Mouse (Mus musculus): ENCODE data around the gene Tuft1. TPM values are rescaled to one million over a fixed set of nuclear protein-coding genes. Genes with fewer than 3 reads are reported as not detected.

Gene Tuft1
- total RNA-seq, 2 experiments from 2014 or later: 3.0 to 15.4 TPM

GRCm38 (mm10) chr3:94610581-94610980 is 48.1 kb downstream of the Tuft1 start:
- ATAC-seq (replicated peaks; ENCODE audit: poor library complexity, severe bottlenecking): no peak

GRCm38 (mm10) chr3:94609621-94610020 is 49.1 kb downstream of the Tuft1 start:
- ATAC-seq (replicated peaks; ENCODE audit: poor library complexity, severe bottlenecking): peak; percentile 85

DNA sequence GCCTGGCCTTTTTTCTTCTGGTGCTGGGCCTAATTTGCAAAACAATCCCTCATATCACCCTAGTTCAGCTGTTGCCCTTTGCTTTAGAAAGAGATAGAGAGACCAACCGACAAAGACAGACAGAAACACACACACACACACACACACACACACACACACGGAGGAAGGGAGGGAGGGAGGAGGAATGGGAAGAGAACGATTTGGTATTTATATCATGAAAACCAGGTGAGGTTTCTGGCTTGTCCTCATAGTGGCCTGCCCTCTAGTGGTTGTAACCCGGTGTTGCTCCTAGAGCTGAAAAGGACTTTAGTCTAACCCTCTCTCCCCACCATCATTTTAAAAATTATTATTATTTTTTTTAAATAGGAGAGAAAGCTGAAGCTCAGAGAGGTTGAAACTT is 56.7 kb downstream of the Tuft1 start:
- ATAC-seq (replicated peaks; ENCODE audit: poor library complexity, severe bottlenecking): peak; percentile 76

DNA sequence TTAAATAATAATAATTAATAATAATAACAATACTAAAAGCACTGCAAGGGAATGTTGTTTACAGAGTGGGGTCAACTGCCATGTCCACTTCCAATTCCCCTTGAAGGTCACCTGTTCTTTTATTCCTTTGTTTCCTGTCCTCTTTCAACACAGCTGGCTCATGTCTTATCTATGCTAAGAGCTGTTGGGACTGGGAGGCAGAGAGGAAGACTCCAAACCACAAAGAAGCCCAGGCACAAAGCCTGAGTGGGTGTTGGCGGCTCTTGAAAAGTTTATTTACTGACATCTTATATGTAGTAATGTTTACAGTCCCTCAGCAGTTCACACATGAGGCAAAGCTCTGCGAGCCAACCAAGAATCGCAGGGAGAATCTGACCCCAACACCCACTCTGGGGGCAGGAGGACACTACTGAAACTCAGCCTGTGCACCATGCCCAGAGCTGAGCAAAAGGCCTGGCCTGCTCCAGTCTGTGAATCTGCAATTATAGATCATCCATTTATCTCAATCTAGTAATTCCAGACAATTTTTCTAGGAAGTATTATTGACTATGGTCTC is 61.4 kb downstream of the Tuft1 start:
- peak; percentile 35; the same call in 1 of the 2 replicates for ATAC-seq (replicated peaks; ENCODE audit: poor library complexity, severe bottlenecking)

DNA sequence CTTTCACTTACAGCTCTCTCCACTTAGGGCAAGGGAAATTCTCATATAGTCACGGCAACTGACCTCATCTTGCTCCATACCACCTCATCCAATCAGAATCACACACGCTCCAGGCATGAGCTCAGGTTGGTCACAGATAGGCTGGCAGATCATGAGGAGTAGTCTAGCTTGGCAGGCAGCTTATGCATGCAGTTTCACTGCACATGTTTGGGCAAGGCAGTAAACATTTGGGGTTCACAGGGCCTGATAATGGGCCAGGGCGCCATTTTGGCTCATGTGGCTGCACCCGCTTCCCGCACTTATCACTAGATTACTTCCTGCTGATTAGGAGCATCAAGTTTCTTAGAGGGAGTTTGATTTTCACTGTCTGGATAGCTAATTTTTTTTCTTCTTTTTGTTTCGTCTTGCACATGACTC is 62.8 kb downstream of the Tuft1 start:
- no peak for ATAC-seq (replicated peaks; ENCODE audit: poor library complexity, severe bottlenecking)

GRCm38 (mm10) chr3:94591066-94591465 is 67.6 kb downstream of the Tuft1 start:
- ATAC-seq (replicated peaks; ENCODE audit: poor library complexity, severe bottlenecking): no peak

DNA sequence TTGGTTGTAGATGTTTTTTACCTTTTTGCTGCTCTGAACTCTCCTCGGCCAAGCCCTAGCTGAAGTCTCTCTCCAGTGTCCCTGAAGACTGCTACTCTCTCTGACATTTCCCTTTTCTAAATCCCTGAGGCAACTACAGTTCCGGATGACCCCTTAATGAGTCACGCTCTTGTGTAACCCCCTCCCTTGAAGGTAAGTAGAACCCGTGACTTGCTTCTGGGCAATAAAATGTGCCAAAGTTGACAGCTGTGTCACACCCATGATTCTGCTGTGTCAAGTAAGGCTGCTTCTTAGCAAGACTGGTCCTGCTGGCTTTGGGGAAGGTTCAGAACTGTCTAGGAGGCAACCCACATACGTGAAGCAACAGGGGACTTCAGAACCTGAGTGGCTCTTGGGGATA is 70.7 kb downstream of the Tuft1 start:
- peak; percentile 95 for ATAC-seq (replicated peaks; ENCODE audit: poor library complexity, severe bottlenecking)

DNA sequence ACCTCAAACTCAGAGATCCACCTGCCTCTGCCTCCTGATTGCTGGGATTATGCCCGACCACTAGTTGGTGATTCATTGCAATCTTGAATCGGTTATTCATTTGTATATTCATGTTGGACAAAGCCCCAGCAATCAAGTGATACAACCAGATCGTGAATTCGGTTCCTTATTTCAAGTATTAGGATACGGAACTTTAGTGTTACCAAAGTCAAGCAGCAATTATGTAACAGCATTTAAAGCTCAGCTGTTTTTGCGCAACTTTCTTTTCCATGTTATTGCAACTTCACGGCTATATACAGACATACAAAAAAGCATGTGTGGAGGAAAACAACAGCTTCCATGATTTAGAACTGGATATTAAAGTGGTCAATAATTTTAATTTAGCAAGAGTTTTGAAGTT is 75.7 kb downstream of the Tuft1 start:
- peak; percentile 67 for ATAC-seq (replicated peaks; ENCODE audit: poor library complexity, severe bottlenecking)

GRCm38 (mm10) chr3:94582456-94582891 is 76.2 kb downstream of the Tuft1 start, which contains the start of gene Snx27:
TSS of gene Snx27 (minus strand) at chr3:94582716.
- peak; percentile 81 for ATAC-seq (replicated peaks; ENCODE audit: poor library complexity, severe bottlenecking)

- peak; percentile 47 for ATAC-seq (replicated peaks; ENCODE audit: poor library complexity, severe bottlenecking)
Measured at GRCm38 (mm10) chr3:94581793-94582455, 76.7 kb downstream of the Tuft1 start.

GRCm38 (mm10) chr3:94581138-94581780 is 77.4 kb downstream of the Tuft1 start:
- peak; percentile 47 for ATAC-seq (replicated peaks; ENCODE audit: poor library complexity, severe bottlenecking)

DNA sequence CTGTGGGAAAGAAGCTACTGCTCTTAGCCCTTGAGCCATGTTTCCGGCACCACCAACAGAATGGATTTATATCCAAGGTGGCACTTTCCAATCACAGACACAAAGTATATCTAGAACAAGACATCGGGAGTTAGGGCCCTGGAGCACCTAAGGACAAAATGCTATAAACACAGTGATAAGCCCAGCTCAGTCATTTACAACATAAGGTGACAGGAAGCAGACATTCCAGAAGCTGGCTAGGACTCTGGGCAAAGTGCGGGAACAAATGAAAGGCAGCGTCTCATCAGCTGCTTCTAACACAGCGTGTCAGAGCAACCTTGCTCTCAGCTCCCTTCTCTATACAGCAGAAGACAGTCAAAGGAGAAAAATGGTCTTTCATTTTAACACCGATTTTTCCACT is 84.2 kb downstream of the Tuft1 start:
- ATAC-seq (replicated peaks; ENCODE audit: poor library complexity, severe bottlenecking): no peak

DNA sequence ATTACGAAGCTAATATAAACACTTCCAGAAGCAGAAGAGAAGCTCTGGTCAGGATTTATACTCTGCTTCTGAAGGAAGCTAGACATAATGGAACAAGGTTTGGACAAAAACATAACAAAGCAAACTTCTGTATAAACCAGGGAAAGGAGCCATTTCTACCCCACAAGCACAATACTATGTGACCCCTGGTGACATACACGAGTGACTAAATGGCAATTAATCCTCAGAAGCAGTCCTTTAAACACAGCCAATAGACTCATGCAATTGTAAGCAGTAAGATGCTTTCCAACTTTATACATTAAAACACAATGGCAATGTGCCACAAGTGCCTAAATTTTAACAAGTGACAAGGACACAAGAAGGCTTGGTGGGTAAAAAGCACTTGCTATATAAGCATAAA is 91.4 kb downstream of the Tuft1 start:
- no peak for ATAC-seq (replicated peaks; ENCODE audit: poor library complexity, severe bottlenecking)

DNA sequence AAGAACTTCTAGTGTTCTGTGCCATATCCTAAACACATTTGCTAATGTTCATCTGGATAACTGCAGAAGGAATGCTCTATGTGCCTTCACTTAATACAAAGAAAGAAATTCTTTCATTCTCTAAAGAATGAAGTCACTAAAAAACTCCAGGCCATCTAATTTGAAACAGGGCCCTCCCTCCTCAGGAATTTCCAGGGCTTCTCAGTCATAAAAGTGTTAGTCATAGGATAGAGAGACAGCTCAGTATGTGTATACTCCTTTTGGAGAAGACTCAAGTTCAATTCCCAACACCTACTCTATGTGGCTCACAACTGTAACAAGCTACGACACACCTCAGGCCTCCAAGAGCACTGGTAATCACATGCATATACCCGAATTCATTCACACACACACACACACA is 93.1 kb downstream of the Tuft1 start:
- ATAC-seq (replicated peaks; ENCODE audit: poor library complexity, severe bottlenecking): no peak

- no peak for ATAC-seq (replicated peaks; ENCODE audit: poor library complexity, severe bottlenecking)
Measured at GRCm38 (mm10) chr3:94565127-94565526, 93.5 kb downstream of the Tuft1 start.

DNA sequence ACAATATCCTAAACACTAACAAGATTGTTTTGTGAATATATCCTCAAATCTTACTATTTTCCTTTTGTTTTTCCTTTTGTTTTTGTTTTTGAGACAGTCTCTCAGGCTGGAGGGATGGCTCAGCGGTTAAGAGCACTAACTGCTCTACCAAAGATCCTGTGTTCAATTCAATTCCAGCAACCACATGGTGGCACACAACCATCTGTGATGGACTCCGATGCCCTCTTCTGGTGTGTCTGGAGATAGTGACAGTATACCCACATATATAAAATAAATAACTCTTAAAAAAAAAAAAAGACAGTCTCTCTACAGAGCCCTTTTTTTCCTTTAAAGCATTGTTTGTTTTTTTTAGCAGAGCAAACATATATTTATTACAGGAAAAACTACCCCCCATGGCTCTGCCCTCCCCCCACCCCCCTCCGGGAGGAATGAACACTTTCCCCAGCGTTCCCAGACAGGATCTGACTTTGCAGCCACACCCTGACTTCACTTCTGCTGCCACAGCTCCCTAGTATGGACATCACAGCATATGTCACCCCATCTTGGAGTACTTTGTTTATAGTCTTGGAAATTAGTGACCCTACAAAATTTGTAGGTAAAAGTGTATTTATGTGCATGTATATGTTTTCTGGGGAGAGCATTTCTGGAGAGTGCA is 94.2 kb downstream of the Tuft1 start:
- no peak for ATAC-seq (replicated peaks; ENCODE audit: poor library complexity, severe bottlenecking)

DNA sequence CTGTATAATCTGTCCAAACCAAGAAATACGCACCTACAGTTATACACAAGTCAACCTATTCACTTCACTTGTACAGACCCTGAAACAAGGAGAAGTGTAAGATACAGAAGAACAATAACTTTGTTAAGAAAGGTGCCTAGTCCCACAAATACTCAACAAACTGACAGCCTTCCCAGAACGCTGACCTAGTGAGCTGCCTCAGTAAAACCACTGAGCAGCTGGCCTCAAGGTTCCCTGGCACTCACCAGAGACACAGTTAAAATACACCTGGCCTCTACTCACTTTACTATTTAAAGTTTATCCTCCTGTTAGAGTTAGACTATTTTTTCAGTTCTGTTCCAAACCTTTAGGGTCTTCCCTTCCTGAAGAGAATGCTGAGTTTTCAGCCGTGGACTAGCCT is 95.5 kb downstream of the Tuft1 start:
- no peak for ATAC-seq (replicated peaks; ENCODE audit: poor library complexity, severe bottlenecking)
